In genomic region chr9:43003017-43003416, GRCm38 (mm10) we compare ENCODE assay signal across 24 mouse cellular contexts. TPM values are rescaled to one million over a fixed set of nuclear protein-coding genes. Genes with fewer than 3 reads are reported as not detected.
DNase-seq lines count a peak whose midpoint lies in the region; ATAC-seq lines count a peak whose summit lies in the region.
"Had no signal": no experiment of that assay in that cellular context is flagged by ENCODE, and none has a peak within 500 bp of the region (broad histone marks: within the 10 kb centered on the region; RNA-seq: fewer than 3 reads in every experiment).

No protein-coding gene starts in this region.

- no peaks in the 10 kb centered on the region for H3K9me3 ChIP-seq in lung, embryonic 16.5 days (ENCODE audit: control insufficient read depth, low read length)
- H3K9me3 ChIP-seq: embryonic facial prominence, embryonic 12.5 days; forebrain, embryonic 13.5 days; heart, embryonic 10.5 days; hindbrain, embryonic 12.5 days had no signal

- H3K27me3 ChIP-seq in lung, embryonic 16.5 days (ENCODE audit: control insufficient read depth, insufficient read depth, low read depth, low read length) = no peaks in the 10 kb centered on the region
- H3K27me3 ChIP-seq: embryonic facial prominence, embryonic 12.5 days; forebrain, embryonic 13.5 days; hindbrain, embryonic 12.5 days had no signal

- no peak overlapping the region for H3K9ac ChIP-seq in lung, embryonic 16.5 days (ENCODE audit: low read length)
- H3K9ac ChIP-seq: embryonic facial prominence, embryonic 12.5 days; forebrain, embryonic 13.5 days; forebrain, postnatal 0 days; hindbrain, embryonic 12.5 days had no signal

- peak; percentile 2 for DNase-seq in embryo, embryonic 10.5 days (ENCODE audit: low spot score)
- DNase-seq in embryo, embryonic 11 days = no peak
- no peak for DNase-seq in lung, postnatal 10 days
- DNase-seq in lung, postnatal 25 days (ENCODE audit: low spot score) = peak; percentile 29
- DNase-seq in kidney, postnatal 4 days = no peak
- DNase-seq in left cerebral cortex, postnatal 14 days (ENCODE audit: low spot score in 2 of 2) = no peak
- DNase-seq: adrenal gland, adult 2 months; adrenal gland, postnatal 25 days; B cell, adult 2 months; cerebellum, adult 2 months; cerebellum, postnatal 10 days; forebrain, postnatal 0 days; gastrocnemius, postnatal 14 days; heart, postnatal 10 days; heart, postnatal 4 days had no signal

- H3K27ac ChIP-seq in lung, embryonic 16.5 days (ENCODE audit: low read length) = no peak overlapping the region
- H3K27ac ChIP-seq: embryonic facial prominence, embryonic 12.5 days; forebrain, embryonic 13.5 days; heart, embryonic 10.5 days; hindbrain, embryonic 12.5 days had no signal

- H3K36me3 ChIP-seq in lung, embryonic 16.5 days (ENCODE audit: control insufficient read depth, insufficient read depth, low read length) = peaks cover 44% of the 10 kb centered on the region

- no peak overlapping the region for H3K4me2 ChIP-seq in lung, embryonic 16.5 days (ENCODE audit: low read depth, low read length)
- H3K4me2 ChIP-seq: embryonic facial prominence, embryonic 12.5 days; forebrain, embryonic 13.5 days; hindbrain, embryonic 12.5 days had no signal

- no peak overlapping the region for H3K4me3 ChIP-seq in lung, embryonic 16.5 days (ENCODE audit: low read length)
- H3K4me3 ChIP-seq: embryonic facial prominence, embryonic 12.5 days; forebrain, embryonic 13.5 days; heart, embryonic 10.5 days; hindbrain, embryonic 12.5 days had no signal

- peak; percentile 29; the same call in 1 of the 2 replicates for ATAC-seq in lung, embryonic 16.5 days (ENCODE audit: low read depth)
- ATAC-seq: CD4-positive, CD25-positive, alpha-beta regulatory T cell, adult 4 months; forebrain, embryonic 13.5 days; forebrain, postnatal 0 days; hindbrain, embryonic 16.5 days; inflammation-experienced regulatory T-cells, adult 6 months had no signal

- intact Hi-C loops in left cerebral cortex, postnatal 14 days (cut with DNase I) = loop anchor here (10.0 kb wide), 1 partner anchor 282 kb away; no protein-coding TSS in a partner anchor

- peaks cover 12% of the 10 kb centered on the region for H3K4me1 ChIP-seq in lung, embryonic 16.5 days (replicated peaks; ENCODE audit: control insufficient read depth, insufficient read depth, low read length)
- H3K4me1 ChIP-seq: embryonic facial prominence, embryonic 12.5 days; forebrain, embryonic 13.5 days; heart, embryonic 10.5 days; hindbrain, embryonic 12.5 days had no signal

- 65% methylated on average over 4 of the region's 4 CpGs for WGBS in lung, embryonic 16.5 days

RNA-seq across cellular contexts. Expression of gene Grik4, which starts 58.7 kb away (rescaled TPM):
- polyA plus RNA-seq in lung, embryonic 16.5 days (2015; fragmentation: Nextera tagmentation; extraction: Ambion mirVana) = 1.5 and 2.3 TPM in 2 replicates
- total RNA-seq in left cerebral cortex, postnatal 14 days (2021) = 10 to 100 TPM; 16.0 to 16.7 TPM
- total RNA-seq: MEL had no signal
- polyA plus RNA-seq: CD4-positive, CD25-positive, alpha-beta regulatory T cell, adult 4 months had no signal

Comparison
In these comparisons a context has a peak if more than half of its experiments do, and no peak if none do; other contexts are left out.
1. DNase-seq: peak in embryo, embryonic 10.5 days (single experiment) and lung, postnatal 25 days (single experiment); none in embryo, embryonic 11 days (single experiment), lung, postnatal 10 days (single experiment), kidney, postnatal 4 days (0 of 2) and left cerebral cortex, postnatal 14 days (0 of 2).